Mouse (Mus musculus) forebrain, embryonic 11.5 days (tissue): ENCODE results near the gene Dgcr2. TPM values are rescaled to one million over a fixed set of nuclear protein-coding genes. Genes with fewer than 3 reads are reported as not detected.

Experiments
- ATAC-seq: fragments of 200-750 bp; cut with Nextera tagmentation; replicated peaks from 2 replicates; pipeline ENCODE4 v1.8.0; 2017; ENCODE audit warnings: moderate TSS enrichment; ENCODE audit not compliant: low FRiP score
- DNase-seq: peaks from one replicate; pipeline ENCODE4 v3.0.0-alpha.2; 2017; ENCODE audit warnings: low spot score
- H3K27ac ChIP-seq: fragments of 300-500 bp; sonication (generic); 2 replicates; pipeline ENCODE4 v1.5.1; 2014; ENCODE audit warnings: low read depth, low read length
- H3K27me3 ChIP-seq: fragments of 300-500 bp; sonication (generic); 2 replicates; pipeline ENCODE4 v1.6.1; 2014; ENCODE audit warnings: mild to moderate bottlenecking, low read length, mixed read lengths; ENCODE audit not compliant: control insufficient read depth, insufficient read depth
- H3K36me3 ChIP-seq: fragments of 300-500 bp; sonication (generic); 2 replicates; pipeline ENCODE4 v1.6.1; 2014; ENCODE audit warnings: mild to moderate bottlenecking, low read length, moderate library complexity, mixed read lengths; ENCODE audit not compliant: control insufficient read depth, insufficient read depth
- H3K4me1 ChIP-seq: fragments of 300-500 bp; sonication (generic); replicated peaks from 2 replicates; pipeline ENCODE4 v1.6.1; 2014; ENCODE audit warnings: low read length, mixed read lengths; ENCODE audit not compliant: control insufficient read depth, insufficient read depth
- H3K4me2 ChIP-seq: fragments of 300-500 bp; sonication (generic); 2 replicates; pipeline ENCODE4 v1.6.1; 2014; ENCODE audit warnings: low read depth, mild to moderate bottlenecking, low read length, moderate library complexity, mixed read lengths; ENCODE audit not compliant: severe bottlenecking
- H3K4me3 ChIP-seq: fragments of 300-500 bp; sonication (generic); 2 replicates; pipeline ENCODE4 v1.5.1; 2014; ENCODE audit warnings: low read depth, low read length
- H3K9ac ChIP-seq: fragments of 300-500 bp; sonication (generic); 2 replicates; pipeline ENCODE4 v1.6.1; 2014; ENCODE audit warnings: low read length
- H3K9me3 ChIP-seq: fragments of 300-500 bp; sonication (generic); 2 replicates; pipeline ENCODE4 v1.6.1; 2016; ENCODE audit warnings: low read length, mixed read lengths; ENCODE audit not compliant: control insufficient read depth
- WGBS: fragments of 180-500 bp; shearing (Covaris S2); extraction: QIAGEN DNeasy Blood & Tissue Kit; methylation state at CpG from one replicate; pipeline ENCODE4 v1.1.7; 2014; 5-methylcytosine and 5-hydroxymethylcytosine counted together
- polyA plus RNA-seq: library from polyadenylated mRNA; unstranded; fragments of >200 nt; fragmentation: Nextera tagmentation; extraction: Ambion mirVana; gene quantifications from 2 replicates; pipeline ENCODE4 v1.2.1, GENCODE M21; 2014

The Dgcr2 gene
- polyA plus RNA-seq, 1 experiment from 2014 or later: 112 TPM

- Histone ChIP-seq H3K27ac (peak overlapping the region; percentile 78), H3K9ac (peak overlapping the region; percentile 90), H3K27me3 (peaks cover 9% of the 10 kb centered on the region), H3K4me2 (peak overlapping the region; percentile 96), H3K9me3 (no peaks in the 10 kb centered on the region), H3K36me3 (no peaks in the 10 kb centered on the region), H3K4me3 (peak overlapping the region; percentile 77), H3K4me1 (peaks cover 18% of the 10 kb centered on the region)
- ATAC-seq (peak; percentile 92), DNase-seq (peak; percentile 98)
- 1% methylated on average over 47 of the region's 47 CpGs for WGBS
These were observed 23.2 kb upstream of the Dgcr2 start for GRCm38 (mm10) chr16:17921325-17922162.

GRCm38 (mm10) chr16:17920586-17920985 is 22.2 kb upstream of the Dgcr2 start:
- Histone ChIP-seq H3K9me3 (no peaks in the 10 kb centered on the region), H3K27me3 (peaks cover 19% of the 10 kb centered on the region), H3K36me3 (no peaks in the 10 kb centered on the region), H3K9ac (peak overlapping the region; percentile 90), H3K27ac (no peak overlapping the region), H3K4me1 (peaks cover 18% of the 10 kb centered on the region), H3K4me2 (peak overlapping the region; percentile 96), H3K4me3 (no peak overlapping the region)
- ATAC-seq: no peak
- WGBS: 2% methylated on average over 20 of the region's 20 CpGs
- DNase-seq: peak; percentile 74

- WGBS: under 1% methylated on average over 95 of the region's 106 CpGs
- H3K9ac ChIP-seq: peak within 1 kb of the TSS; percentile 27; the same call in 1 of the 2 replicates
- no peak within 1 kb of the TSS for H3K27ac ChIP-seq
- peak within 1 kb of the TSS; percentile 32 for H3K4me3 ChIP-seq
- no peaks in the 10 kb centered on the region for H3K9me3 ChIP-seq
- H3K4me1 ChIP-seq: peaks cover 12% of the 10 kb centered on the region; the same call in 1 of the 2 replicates
- H3K36me3 ChIP-seq: no peaks in the 10 kb centered on the region
- H3K27me3 ChIP-seq: peaks cover 54% of the 10 kb centered on the region
- DNase-seq (peak; percentile 71), ATAC-seq (no peak)
- H3K4me2 ChIP-seq: peak within 1 kb of the TSS; percentile 47
These were observed 16.2 kb upstream of the Dgcr2 start, which contains the start of gene Gsc2 for GRCm38 (mm10) chr16:17914307-17915249. Gene Gsc2 (minus strand): TSS chr16:17915059.

GRCm38 (mm10) chr16:17911052-17911595 is 12.8 kb upstream of the Dgcr2 start, which contains the start of gene Ess2:
Gene Ess2 (minus strand): TSS chr16:17911348.
- ATAC-seq (peak; percentile 97), DNase-seq (peak; percentile 91)
- 0% methylated on average over 35 of the region's 35 CpGs for WGBS

DNA sequence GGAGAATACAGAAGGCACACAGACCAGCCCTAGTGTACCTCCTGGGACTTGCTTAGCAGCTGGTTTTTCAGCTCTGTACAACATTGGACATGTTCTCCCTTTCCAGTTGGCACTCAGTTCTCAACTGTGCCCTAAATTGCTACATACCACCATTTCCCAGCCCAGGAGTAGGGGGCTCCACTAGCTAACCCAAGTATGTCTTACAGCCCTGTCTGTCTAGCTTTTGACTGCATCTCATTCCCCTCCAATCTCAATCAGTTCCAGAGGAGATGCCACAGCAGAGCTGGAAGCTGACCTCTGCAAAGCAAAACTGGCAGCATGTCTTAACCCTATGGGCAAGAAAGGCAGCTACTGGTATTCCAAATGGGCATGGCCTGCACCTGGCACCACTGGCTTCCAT is 2.3 kb downstream of the Dgcr2 start:
- Histone ChIP-seq H3K9me3 (no peaks in the 10 kb centered on the region), H3K27me3 (no peaks in the 10 kb centered on the region), H3K4me1 (no peaks in the 10 kb centered on the region), H3K36me3 (peaks cover 3% of the 10 kb centered on the region; the same call in 1 of the 2 replicates), H3K4me3 (no peak overlapping the region), H3K9ac (no peak overlapping the region), H3K27ac (no peak overlapping the region), H3K4me2 (no peak overlapping the region)
- peak; percentile 27 for DNase-seq
- no peak for ATAC-seq

More at GRCm38 (mm10) chr16:17911052-17911595, 12.8 kb upstream of the Dgcr2 start, which contains the start of gene Ess2:
- Histone ChIP-seq H3K36me3 (no peaks in the 10 kb centered on the region; the same call in 1 of the 2 replicates), H3K27me3 (peaks cover 43% of the 10 kb centered on the region), H3K4me1 (peaks cover 12% of the 10 kb centered on the region; the same call in 1 of the 2 replicates), H3K4me3 (peak within 1 kb of the TSS; percentile 80), H3K27ac (peak within 1 kb of the TSS; percentile 65; the same call in 1 of the 2 replicates), H3K9ac (peak within 1 kb of the TSS; percentile 92), H3K9me3 (no peaks in the 10 kb centered on the region), H3K4me2 (peak within 1 kb of the TSS; percentile 92)

- WGBS: 84% methylated on average over 2 of the region's 2 CpGs
- Histone ChIP-seq H3K27ac (no peak within 1 kb of the TSS), H3K27me3 (no peaks in the 10 kb centered on the region), H3K4me1 (peaks cover 6% of the 10 kb centered on the region; the same call in 1 of the 2 replicates), H3K36me3 (no peaks in the 10 kb centered on the region), H3K4me2 (no peak within 1 kb of the TSS), H3K9ac (no peak within 1 kb of the TSS), H3K4me3 (no peak within 1 kb of the TSS), H3K9me3 (no peaks in the 10 kb centered on the region)
- ATAC-seq (no peak), DNase-seq (no peak)
These were observed 4.4 kb downstream of the Dgcr2 start, which contains the start of gene Tssk1 for GRCm38 (mm10) chr16:17893923-17894322. Gene Tssk1 (plus strand): TSS chr16:17894223.

DNA sequence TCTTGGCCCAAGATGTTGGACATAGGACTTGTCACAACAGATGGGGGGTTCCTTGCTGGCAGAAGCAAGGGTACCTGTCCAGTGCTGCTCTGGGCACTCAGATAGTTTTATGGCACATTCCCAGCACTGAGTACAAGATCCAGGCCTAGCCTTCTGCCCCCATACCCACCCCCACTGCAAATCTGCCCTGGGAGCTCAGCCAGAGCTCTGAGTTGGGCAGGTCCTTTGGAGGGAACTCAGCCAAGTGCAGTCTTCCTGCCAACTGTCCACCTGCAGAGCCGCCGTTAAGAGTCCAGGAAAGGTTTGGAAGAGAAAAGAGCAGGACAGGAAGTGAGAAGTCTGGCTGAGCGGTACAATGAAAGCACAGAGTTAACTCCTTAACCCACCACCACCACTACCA is 5.8 kb downstream of the Dgcr2 start:
- DNase-seq (no peak), ATAC-seq (no peak)
- Histone ChIP-seq H3K4me3 (no peak overlapping the region), H3K27ac (no peak overlapping the region), H3K4me2 (no peak overlapping the region), H3K9ac (no peak overlapping the region), H3K27me3 (no peaks in the 10 kb centered on the region), H3K9me3 (no peaks in the 10 kb centered on the region), H3K4me1 (peaks cover 6% of the 10 kb centered on the region; the same call in 1 of the 2 replicates), H3K36me3 (no peaks in the 10 kb centered on the region)
- 86% methylated on average over 3 of the region's 3 CpGs for WGBS

GRCm38 (mm10) chr16:17891567-17891959 is 6.8 kb downstream of the Dgcr2 start, which contains the start of gene Gm20518:
Gene Gm20518 (minus strand): TSS chr16:17891671.
- under 1% methylated on average over 38 of the region's 38 CpGs for WGBS
- H3K27me3 ChIP-seq: no peaks in the 10 kb centered on the region
- H3K9ac ChIP-seq: peak within 1 kb of the TSS; percentile 98
- H3K4me2 ChIP-seq: peak within 1 kb of the TSS; percentile 85
- ATAC-seq (peak; percentile 98), DNase-seq (peak; percentile 100)
- peaks cover 6% of the 10 kb centered on the region; the same call in 1 of the 2 replicates for H3K4me1 ChIP-seq
- peak within 1 kb of the TSS; percentile 94 for H3K4me3 ChIP-seq
- no peaks in the 10 kb centered on the region for H3K9me3 ChIP-seq
- no peaks in the 10 kb centered on the region for H3K36me3 ChIP-seq
- H3K27ac ChIP-seq: peak within 1 kb of the TSS; percentile 85
